Mouse (Mus musculus): Measurements from ENCODE around the gene Calcb.

DNA sequence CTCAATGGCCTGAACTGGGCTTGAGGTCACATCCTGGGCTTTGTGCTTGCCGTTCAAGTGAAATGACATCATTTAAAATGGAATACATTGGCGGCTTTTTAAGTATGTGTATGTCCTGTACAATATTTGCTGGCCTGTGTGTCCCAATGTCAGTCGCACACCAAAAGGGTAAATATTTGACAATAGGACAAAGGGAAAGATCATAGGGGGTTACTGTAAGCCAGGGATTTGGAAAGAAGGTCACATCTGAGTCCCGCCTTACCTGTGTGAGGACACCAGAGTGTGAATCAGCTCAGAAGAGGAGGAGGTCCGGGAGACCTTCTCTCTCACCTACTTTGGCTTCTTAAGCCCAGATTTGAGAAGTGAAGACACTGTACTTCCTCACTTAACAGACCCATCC is 50.1 kb downstream of the Calcb start:
- TF ChIP-seq CTCF (conservative IDR thresholded peaks at IDR 0.05; ENCODE audit: insufficient read depth, insufficient read length, low read depth, low read length) (no peak), POLR2A (IDR thresholded peaks at IDR 0.05; ENCODE audit: low read depth, low read length) (no peak)

All from kidney, adult 2 months (tissue).